Mouse (Mus musculus) heart, embryonic 15.5 days (tissue): Measurements from ENCODE around the gene Myrf. TPM values are rescaled to one million over a fixed set of nuclear protein-coding genes. Genes with fewer than 3 reads are reported as not detected.
"Not testable (repeated sequence)": the region's sequence is repeated elsewhere in the genome, so short reads cannot be mapped to it uniquely, and the experiment has no call there.

Experiments
- ATAC-seq: fragments of 200-750 bp; cut with Nextera tagmentation; replicated peaks from 2 replicates; pipeline ENCODE4 v1.8.0; 2017; ENCODE audit warnings: low read depth, moderate TSS enrichment; ENCODE audit not compliant: insufficient number of reproducible peaks, insufficient read depth, low FRiP score
- H3K27ac ChIP-seq: fragments of 300-500 bp; sonication (generic); 2 replicates; pipeline ENCODE4 v1.5.1; 2015; ENCODE audit warnings: mild to moderate bottlenecking, inconsistent platforms
- H3K27me3 ChIP-seq: fragments of 300-500 bp; sonication (generic); 2 replicates; pipeline ENCODE4 v1.6.1; 2015; ENCODE audit warnings: inconsistent platforms
- H3K36me3 ChIP-seq: fragments of 300-500 bp; sonication (generic); 2 replicates; pipeline ENCODE4 v1.6.1; 2015; ENCODE audit warnings: mild to moderate bottlenecking, inconsistent platforms
- H3K4me1 ChIP-seq: fragments of 300-500 bp; sonication (generic); replicated peaks from 2 replicates; pipeline ENCODE4 v1.6.1; 2015; ENCODE audit warnings: inconsistent platforms
- H3K4me2 ChIP-seq: fragments of 300-500 bp; sonication (generic); 2 replicates; pipeline ENCODE4 v1.6.1; 2015; ENCODE audit warnings: inconsistent platforms, mild to moderate bottlenecking, moderate library complexity
- H3K4me3 ChIP-seq: fragments of 300-500 bp; sonication (generic); 2 replicates; pipeline ENCODE4 v1.5.1; 2015; ENCODE audit warnings: mild to moderate bottlenecking, inconsistent platforms
- H3K9ac ChIP-seq: fragments of 300-500 bp; sonication (generic); 2 replicates; pipeline ENCODE4 v1.6.1; 2015; ENCODE audit warnings: mild to moderate bottlenecking, inconsistent platforms
- H3K9me3 ChIP-seq: fragments of 300-500 bp; sonication (generic); replicated peaks from 2 replicates; pipeline ENCODE4 v1.6.1; 2016; ENCODE audit warnings: inconsistent platforms
- WGBS: fragments of 180-500 bp; shearing (Covaris S2); methylation state at CpG from one replicate; pipeline ENCODE4 v1.1.7; 2015; ENCODE audit warnings: mixed read lengths; 5-methylcytosine and 5-hydroxymethylcytosine counted together
- polyA plus RNA-seq: library from polyadenylated mRNA; unstranded; fragments of >200 nt; fragmentation: Nextera tagmentation; extraction: Ambion mirVana; gene quantifications from 2 replicates; pipeline ENCODE4 v1.2.1, GENCODE M21; 2015

Myrf gene
- polyA plus RNA-seq, 1 experiment from 2014 or later, result 4.8 TPM

- Histone ChIP-seq H3K27me3 (no peaks in the 10 kb centered on the region), H3K4me2 (no peak overlapping the region), H3K9ac (no peak overlapping the region), H3K36me3 (no peaks in the 10 kb centered on the region), H3K9me3 (no peaks in the 10 kb centered on the region), H3K27ac (no peak overlapping the region), H3K4me1 (peaks cover 8% of the 10 kb centered on the region), H3K4me3 (no peak overlapping the region)
- no peak for ATAC-seq
- WGBS, result 63% methylated on average over 4 of the region's 4 CpGs
Measured at GRCm38 (mm10) chr19:10174956-10175355, 65.6 kb downstream of the Myrf start.

GRCm38 (mm10) chr19:10173844-10174539 lies 66.6 kb downstream of the Myrf start:
- H3K4me1 ChIP-seq, result peaks cover 8% of the 10 kb centered on the region
- WGBS, result 75% methylated on average over 7 of the region's 7 CpGs
- H3K9me3 ChIP-seq, result no peaks in the 10 kb centered on the region
- H3K4me2 ChIP-seq, result no peak overlapping the region
- H3K9ac ChIP-seq, result no peak overlapping the region
- no peak overlapping the region for H3K27ac ChIP-seq
- H3K27me3 ChIP-seq, result no peaks in the 10 kb centered on the region
- no peaks in the 10 kb centered on the region for H3K36me3 ChIP-seq
- ATAC-seq, result no peak
- no peak overlapping the region for H3K4me3 ChIP-seq

- H3K4me1 ChIP-seq, result peaks cover 8% of the 10 kb centered on the region
- 72% methylated on average over 5 of the region's 5 CpGs for WGBS
- no peak for ATAC-seq
- no peak overlapping the region for H3K9ac ChIP-seq
- H3K27me3 ChIP-seq, result no peaks in the 10 kb centered on the region
- H3K4me2 ChIP-seq, result no peak overlapping the region
- no peaks in the 10 kb centered on the region for H3K36me3 ChIP-seq
- no peaks in the 10 kb centered on the region for H3K9me3 ChIP-seq
- H3K27ac ChIP-seq, result no peak overlapping the region
- H3K4me3 ChIP-seq, result no peak overlapping the region
Measured at GRCm38 (mm10) chr19:10173116-10173718, 67.3 kb downstream of the Myrf start.

- Histone ChIP-seq H3K9ac (no peak overlapping the region), H3K4me2 (no peak overlapping the region), H3K4me1 (peaks cover 2% of the 10 kb centered on the region), H3K36me3 (no peaks in the 10 kb centered on the region), H3K9me3 (no peaks in the 10 kb centered on the region), H3K27ac (no peak overlapping the region), H3K27me3 (no peaks in the 10 kb centered on the region), H3K4me3 (no peak overlapping the region)
- no peak for ATAC-seq
Measured at GRCm38 (mm10) chr19:10171846-10172245, 68.7 kb downstream of the Myrf start.

GRCm38 (mm10) chr19:10171359-10171758 lies 69.2 kb downstream of the Myrf start:
- 66% methylated on average over 7 of the region's 7 CpGs for WGBS
- no peak overlapping the region for H3K27ac ChIP-seq

GRCm38 (mm10) chr19:10170466-10170865 lies 70.1 kb downstream of the Myrf start:
- no peak for ATAC-seq
- 35% methylated on average over 1 of the region's 1 CpGs for WGBS
- no peak overlapping the region for H3K27ac ChIP-seq
- no peak overlapping the region for H3K9ac ChIP-seq
- no peaks in the 10 kb centered on the region for H3K4me1 ChIP-seq
- no peaks in the 10 kb centered on the region for H3K27me3 ChIP-seq
- H3K36me3 ChIP-seq, result no peaks in the 10 kb centered on the region
- H3K4me3 ChIP-seq, result no peak overlapping the region
- no peak overlapping the region for H3K4me2 ChIP-seq
- H3K9me3 ChIP-seq, result no peaks in the 10 kb centered on the region

More at GRCm38 (mm10) chr19:10171359-10171758, 69.2 kb downstream of the Myrf start:
- no peaks in the 10 kb centered on the region for H3K36me3 ChIP-seq
- no peaks in the 10 kb centered on the region; the same call in none of the 2 replicates for H3K4me1 ChIP-seq
- H3K27me3 ChIP-seq, result no peaks in the 10 kb centered on the region
- H3K4me2 ChIP-seq, result no peak overlapping the region
- no peak overlapping the region for H3K4me3 ChIP-seq
- H3K9ac ChIP-seq, result no peak overlapping the region
- H3K9me3 ChIP-seq, result no peaks in the 10 kb centered on the region
- no peak for ATAC-seq

DNA sequence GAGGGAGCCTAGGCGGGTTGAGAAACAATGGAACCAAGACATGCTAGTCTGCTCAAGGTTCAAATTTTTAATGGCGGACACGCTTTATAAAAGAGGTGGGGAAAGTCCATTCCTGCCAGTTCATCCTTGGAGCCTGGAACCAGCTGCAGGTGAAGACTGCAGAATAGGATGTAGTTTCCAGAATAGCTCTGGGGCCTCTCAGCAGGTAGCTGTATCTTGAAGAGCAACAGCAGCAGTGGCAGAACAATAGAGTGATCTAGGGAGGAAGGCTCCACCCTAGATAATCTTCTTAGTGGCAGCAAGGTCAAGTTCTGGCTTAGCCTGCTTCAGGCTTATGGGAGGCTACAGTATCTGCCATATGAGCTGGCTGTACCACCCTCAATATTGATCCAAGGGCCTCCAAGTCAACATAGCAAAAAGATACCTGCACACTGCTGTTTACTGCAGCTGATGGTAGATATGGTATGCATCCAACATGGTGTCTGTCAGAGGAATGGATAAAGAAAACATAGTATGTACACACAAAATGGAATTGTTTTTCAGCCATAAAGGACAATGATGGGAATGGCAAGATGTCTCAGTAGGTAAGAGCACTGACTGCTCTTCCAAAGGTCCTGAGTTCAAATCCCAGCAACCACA lies 70.7 kb downstream of the Myrf start:
- not testable (repeated sequence) for H3K9me3 ChIP-seq, H3K4me3 ChIP-seq, H3K9ac ChIP-seq, ATAC-seq, H3K36me3 ChIP-seq, H3K4me2 ChIP-seq, H3K4me1 ChIP-seq, H3K27ac ChIP-seq, H3K27me3 ChIP-seq
- WGBS, result 77% methylated on average over 3 of the region's 3 CpGs

DNA sequence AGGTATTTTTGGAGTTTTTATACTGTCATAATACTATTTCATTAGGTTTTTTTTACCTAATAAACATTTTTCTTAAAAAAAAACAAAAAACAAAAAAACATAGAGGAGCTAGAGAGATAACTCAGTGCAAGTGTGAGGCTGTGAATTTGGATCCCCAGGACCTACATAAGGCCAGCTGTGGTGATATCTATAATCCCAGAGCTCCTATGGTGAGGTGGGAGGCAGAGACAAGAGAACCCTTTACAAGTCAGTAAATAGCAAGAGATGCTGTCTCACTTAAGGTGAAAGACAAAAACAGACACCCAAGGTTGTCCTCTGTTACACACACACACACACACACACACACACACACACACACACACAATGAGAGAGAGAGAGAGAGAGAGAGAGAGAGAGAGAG lies 71.4 kb downstream of the Myrf start:
- H3K27ac ChIP-seq, result no peak overlapping the region
- no peak for ATAC-seq
- no peaks in the 10 kb centered on the region for H3K4me1 ChIP-seq

GRCm38 (mm10) chr19:10168441-10168840 lies 72.1 kb downstream of the Myrf start:
- H3K9me3 ChIP-seq, result no peaks in the 10 kb centered on the region
- H3K27me3 ChIP-seq, result no peaks in the 10 kb centered on the region
- no peak for ATAC-seq
- no peaks in the 10 kb centered on the region for H3K4me1 ChIP-seq
- no peak overlapping the region for H3K4me2 ChIP-seq
- WGBS, result 70% methylated on average over 3 of the region's 3 CpGs
- no peak overlapping the region for H3K27ac ChIP-seq
- H3K9ac ChIP-seq, result no peak overlapping the region
- H3K4me3 ChIP-seq, result no peak overlapping the region
- no peaks in the 10 kb centered on the region for H3K36me3 ChIP-seq

More for the DNA sequence above, 71.4 kb downstream of the Myrf start:
- Histone ChIP-seq H3K27me3 (no peaks in the 10 kb centered on the region), H3K9ac (no peak overlapping the region), H3K36me3 (no peaks in the 10 kb centered on the region), H3K9me3 (no peaks in the 10 kb centered on the region), H3K4me2 (no peak overlapping the region), H3K4me3 (no peak overlapping the region)

GRCm38 (mm10) chr19:10167951-10168350 lies 72.6 kb downstream of the Myrf start:
- 92% methylated on average over 1 of the region's 1 CpGs for WGBS
- Histone ChIP-seq H3K27ac (no peak overlapping the region), H3K4me1 (no peaks in the 10 kb centered on the region), H3K4me2 (no peak overlapping the region), H3K9ac (no peak overlapping the region), H3K36me3 (no peaks in the 10 kb centered on the region), H3K27me3 (no peaks in the 10 kb centered on the region), H3K4me3 (no peak overlapping the region), H3K9me3 (no peaks in the 10 kb centered on the region)
- ATAC-seq, result no peak

DNA sequence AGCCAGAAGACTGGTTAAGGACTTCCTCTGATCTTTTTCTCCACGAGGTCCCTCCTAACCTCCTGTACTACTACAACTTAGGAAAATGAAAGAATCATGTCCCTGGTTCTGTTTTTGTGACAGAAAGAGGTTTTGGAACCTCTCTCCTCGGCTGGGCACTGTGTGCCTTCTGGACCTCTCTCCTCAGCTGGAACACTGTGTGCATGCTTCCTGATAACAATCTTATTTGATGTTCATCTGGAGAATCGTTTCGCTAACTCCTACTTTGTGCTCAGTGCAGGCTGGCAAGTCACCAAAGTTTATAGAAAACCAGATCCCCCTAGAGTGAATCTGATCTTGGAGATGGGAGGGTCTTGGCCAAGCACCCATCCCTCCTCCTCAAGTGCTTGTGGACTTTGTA lies 73.4 kb downstream of the Myrf start:
- ATAC-seq, result no peak
- H3K27ac ChIP-seq, result no peak overlapping the region
- no peaks in the 10 kb centered on the region for H3K36me3 ChIP-seq
- H3K4me3 ChIP-seq, result no peak overlapping the region
- H3K9me3 ChIP-seq, result no peaks in the 10 kb centered on the region
- H3K9ac ChIP-seq, result no peak overlapping the region
- H3K4me2 ChIP-seq, result no peak overlapping the region
- no peaks in the 10 kb centered on the region for H3K4me1 ChIP-seq
- H3K27me3 ChIP-seq, result no peaks in the 10 kb centered on the region
- WGBS, result 65% methylated on average over 4 of the region's 4 CpGs

DNA sequence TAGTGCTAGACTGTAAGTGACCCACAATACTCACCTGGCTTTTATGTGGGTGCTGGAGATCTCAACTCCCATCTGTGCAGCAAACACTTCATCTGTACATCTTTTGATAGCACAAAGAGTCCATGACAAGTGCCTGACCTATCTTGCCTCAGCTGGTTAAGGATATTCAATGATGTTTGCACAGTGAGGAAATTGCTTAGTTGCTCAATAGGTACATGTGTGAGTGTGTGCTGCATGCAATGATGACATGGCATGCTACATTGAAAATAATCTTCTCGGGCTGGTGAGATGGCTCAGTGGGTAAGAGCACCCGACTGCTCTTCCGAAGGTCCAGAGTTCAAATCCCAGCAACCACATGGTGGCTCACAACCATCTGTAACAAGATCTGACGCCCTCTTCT lies 74.6 kb downstream of the Myrf start:
- not testable (repeated sequence) for H3K4me1 ChIP-seq, H3K27me3 ChIP-seq, H3K9ac ChIP-seq, H3K4me3 ChIP-seq, ATAC-seq, H3K27ac ChIP-seq, H3K4me2 ChIP-seq, H3K36me3 ChIP-seq, H3K9me3 ChIP-seq
- 78% methylated on average over 4 of the region's 4 CpGs for WGBS
